Mouse (Mus musculus) left cerebral cortex, postnatal 4 days (tissue): ENCODE measurements at regions not wholly inside any gene's neighbourhood (a gene's known extent, or its start where the extent isn't known, plus 50 kb on each side); places are given as distances from the start of the nearest gene placed in this dataset.
A peak's percentile ranks its signal among the peaks of the same experiment; 100 is the strongest.

Source experiments
- DNase-seq: peaks from one replicate; pipeline ENCODE4 v3.0.0-alpha.2; 2022
- intact Hi-C: fragments of 180-260 bp; cut with DNase I; formaldehyde crosslinking; loops from one replicate; pipeline ENCODE4 v1.15.1; 2025

DNA sequence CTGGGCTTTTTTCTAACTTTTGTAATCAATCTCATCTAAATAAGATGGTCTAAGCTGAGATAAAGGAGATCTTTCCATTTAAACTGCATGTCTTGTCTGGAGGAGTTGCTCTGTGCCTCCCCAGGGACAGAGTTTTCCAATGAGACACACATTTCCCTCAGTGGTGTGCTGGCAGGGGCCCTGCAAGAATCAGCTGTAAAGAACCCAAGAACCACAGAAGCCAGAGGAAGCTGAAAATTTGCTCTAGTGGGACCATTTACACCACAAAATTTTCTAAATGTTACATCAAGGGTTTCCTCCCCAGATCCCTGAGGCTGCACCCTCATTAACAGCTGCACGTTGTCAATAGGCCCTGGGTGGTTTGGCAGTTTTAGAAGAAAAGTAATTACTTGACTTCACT lies 301.0 kb upstream of the Ttc14 start:
- no peak for DNase-seq
- intact Hi-C loops = no loop called here

DNA sequence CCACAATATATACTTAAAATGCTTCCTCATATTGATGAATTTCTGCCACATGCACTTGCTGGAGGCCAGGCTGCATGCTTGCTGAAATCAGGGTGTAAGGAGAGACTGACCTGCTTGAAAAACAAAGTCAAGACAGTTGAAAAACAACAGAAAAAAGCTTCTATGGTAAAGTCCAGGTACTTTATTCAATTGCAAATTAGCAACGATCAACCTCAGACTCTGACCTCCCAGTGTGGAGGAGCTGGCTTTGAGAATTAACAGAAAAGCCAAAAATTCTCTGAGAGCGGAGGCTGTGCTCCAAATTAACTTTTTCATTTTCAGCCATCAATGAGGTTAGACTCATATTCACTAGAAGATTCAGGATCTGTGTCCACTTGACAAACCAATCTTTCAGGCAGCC lies 291.4 kb upstream of the Ttc14 start:
- DNase-seq = no peak
- intact Hi-C loops = no loop called here

DNA sequence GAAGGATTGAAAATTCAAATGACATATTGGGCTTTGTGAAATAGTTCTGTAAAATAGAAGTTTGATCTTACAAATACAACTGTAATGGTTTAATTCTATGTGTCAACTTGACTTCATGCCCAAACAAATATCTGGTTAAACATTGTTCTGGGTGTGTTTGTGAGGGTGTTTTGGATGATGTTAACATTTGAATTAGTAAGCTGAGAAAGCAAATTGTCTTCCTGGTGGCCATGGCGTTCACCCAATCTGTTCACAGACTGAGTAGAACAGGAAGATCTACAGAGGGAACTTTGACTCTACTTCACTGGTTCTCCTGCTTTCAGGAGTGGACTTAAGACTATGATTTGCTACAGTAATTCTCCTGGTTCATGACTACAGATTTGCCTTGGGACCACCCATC lies 255.5 kb upstream of the Ttc14 start:
- intact Hi-C loops = no loop called here
- DNase-seq = no peak

DNA sequence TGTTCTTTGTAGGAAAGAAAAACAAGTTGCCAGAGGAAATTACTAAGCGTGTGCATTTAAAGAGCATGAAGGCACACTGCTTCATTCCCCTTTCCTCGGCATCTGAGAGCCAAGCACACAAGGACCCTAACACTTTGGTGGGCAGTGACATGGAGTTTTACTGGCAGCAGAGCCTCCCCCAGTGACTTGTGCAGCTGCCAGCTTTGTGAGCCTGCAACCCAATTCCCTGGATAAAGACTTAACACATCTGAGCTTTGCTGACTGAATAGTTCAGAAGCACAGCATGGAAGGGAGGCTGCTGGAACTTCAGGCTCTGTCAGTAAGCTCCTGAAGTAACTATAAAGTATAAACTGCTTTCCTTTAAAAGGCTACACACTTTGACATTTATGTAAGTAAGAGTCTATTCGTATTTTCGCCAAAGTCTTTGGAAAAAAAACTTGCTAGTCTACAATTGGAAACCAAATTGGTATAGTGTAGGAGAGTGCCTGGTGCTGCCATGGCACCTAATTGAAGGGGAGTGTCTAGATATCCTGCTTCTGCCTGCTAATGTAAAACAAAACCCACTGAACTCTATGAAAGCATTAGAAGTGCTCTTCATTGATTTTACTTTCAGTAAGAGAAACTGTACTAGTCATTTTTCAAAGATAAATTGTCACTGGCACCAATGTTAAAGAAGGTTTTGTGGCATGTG lies 236.8 kb upstream of the Ttc14 start:
- intact Hi-C loops = no loop called here
- peak; percentile 2 for DNase-seq

DNA sequence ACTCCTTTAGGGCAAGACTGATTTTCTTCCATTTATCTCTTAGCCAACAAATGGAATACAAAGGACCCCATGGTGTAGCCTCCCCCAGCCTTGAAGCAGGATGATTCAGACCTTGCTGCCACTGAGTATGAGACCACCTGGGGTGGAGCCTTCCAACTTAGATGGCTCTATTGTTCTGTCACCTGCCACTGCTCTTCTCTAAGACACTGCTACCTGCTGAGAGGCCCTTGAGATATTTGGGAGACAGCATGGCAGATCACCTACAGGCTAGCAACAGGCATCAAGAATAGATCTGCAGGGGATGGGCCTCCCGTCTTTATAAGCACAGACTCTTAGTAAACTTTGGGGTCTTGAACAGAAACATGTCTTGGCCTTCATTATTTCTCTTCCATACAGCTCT lies 219.0 kb upstream of the Ttc14 start:
- DNase-seq = no peak
- intact Hi-C loops = no loop called here

DNA sequence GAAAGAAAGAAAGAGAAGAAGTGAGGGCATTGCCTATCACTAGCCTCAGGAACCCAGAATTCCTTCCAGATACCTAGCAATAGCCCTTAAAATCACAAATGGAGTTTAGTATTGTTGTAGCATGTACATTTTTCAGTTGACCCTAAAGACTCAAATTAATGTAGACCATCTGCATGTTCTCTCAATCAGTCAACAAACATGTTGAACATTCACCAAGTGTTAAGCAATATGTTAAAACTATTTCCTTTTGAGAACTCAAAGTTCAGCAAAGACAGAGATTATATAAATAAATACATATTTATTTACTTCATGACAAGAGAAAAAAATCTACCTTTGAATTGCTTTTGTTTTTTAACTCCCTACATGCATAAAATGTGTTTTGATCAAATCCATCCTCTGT lies 185.4 kb upstream of the Ttc14 start:
- intact Hi-C loops = no loop called here
- DNase-seq = no peak

DNA sequence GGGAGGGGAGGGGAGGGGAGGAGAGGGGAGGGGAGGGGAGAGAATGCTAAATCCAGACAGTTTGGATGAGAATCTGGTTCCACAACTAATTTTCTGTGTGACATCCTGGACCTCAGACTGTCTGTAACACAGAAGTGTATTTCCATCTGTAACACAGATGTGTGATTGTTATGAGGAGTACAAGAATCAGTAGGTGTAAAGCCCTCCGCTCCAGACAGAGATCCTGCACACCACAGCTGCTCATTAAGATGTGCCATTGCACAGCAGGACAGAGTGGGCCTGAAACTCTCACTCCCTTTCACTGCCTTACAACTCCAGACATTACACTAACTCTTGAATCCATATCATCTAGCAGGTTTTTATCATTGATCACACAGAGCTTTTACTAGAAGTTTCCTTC lies 182.8 kb upstream of the Ttc14 start:
- no peak for DNase-seq
- intact Hi-C loops = no loop called here

DNA sequence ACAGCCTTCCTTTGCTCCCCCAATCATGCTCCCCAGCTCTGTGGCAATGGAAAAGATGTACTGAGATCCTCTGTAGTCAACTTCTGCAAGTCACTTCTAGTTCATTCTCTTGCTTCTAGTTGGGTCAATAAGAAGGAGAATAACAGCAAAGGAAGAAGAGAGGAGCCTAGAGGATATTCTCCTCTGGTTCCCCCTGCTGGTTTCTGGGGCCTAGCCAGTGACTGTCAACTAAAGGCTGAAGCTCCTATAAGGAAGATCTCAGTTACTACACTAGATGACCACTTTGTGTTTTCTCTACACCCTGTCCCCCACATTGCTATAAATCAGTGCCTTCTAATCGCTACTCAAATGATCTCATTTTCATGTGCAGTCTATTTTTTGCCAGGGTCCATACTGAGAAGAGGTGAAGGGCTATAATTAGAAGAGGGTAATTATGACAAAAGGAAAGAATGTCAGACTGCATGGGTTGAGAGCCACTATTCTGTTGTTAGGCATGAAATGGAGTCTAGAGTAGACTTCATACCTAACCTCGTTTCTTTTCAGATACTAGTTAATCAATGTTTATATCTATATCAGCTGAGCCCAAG lies 166.6 kb upstream of the Ttc14 start:
- intact Hi-C loops = no loop called here
- no peak for DNase-seq

DNA sequence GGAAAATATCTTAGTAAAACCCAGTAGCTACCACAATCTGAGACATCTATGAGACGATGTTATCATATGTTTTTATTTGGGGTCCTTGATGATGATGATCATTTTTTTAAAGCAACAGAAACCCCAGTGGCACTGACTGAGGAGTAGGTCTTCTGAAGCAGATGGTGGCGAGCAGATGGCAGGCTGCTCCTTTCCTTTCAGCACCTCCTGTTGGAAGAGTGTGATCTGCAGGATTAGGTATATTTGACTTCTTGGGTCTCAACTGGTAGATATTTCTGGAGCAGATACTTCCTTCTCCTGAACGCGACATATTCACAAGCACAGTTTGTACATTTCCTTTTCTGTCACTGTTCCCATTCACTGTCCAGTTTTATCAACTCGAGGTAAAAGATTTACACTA lies 141.0 kb upstream of the Ttc14 start:
- intact Hi-C loops = no loop called here

More for the DNA sequence above, 141.0 kb upstream of the Ttc14 start:
- no peak for DNase-seq
